Mouse (Mus musculus): ENCODE measurements around the gene Inka1. TPM values are rescaled to one million over a fixed set of nuclear protein-coding genes. Genes with fewer than 3 reads are reported as not detected.

Gene Inka1
- polyA plus RNA-seq (2012; fragmentation: generic; extraction: Trizol), result 1.8 TPM
- long read RNA-seq, experiment 1, partial matches to known transcripts, result 0 of 3 reads
- long read RNA-seq, experiment 1, other reads (novel, unspliced or antisense), result 1 of 3 reads
- long read RNA-seq, experiment 2, partial matches to known transcripts, result 0 of 1 reads
- long read RNA-seq, experiment 2, other reads (novel, unspliced or antisense), result 0 of 1 reads

- Histone ChIP-seq H3K36me3 (ENCODE audit: control insufficient read depth, insufficient read depth) (no peaks in the 10 kb centered on the region), H3K79me2 (ENCODE audit: control insufficient read depth, insufficient read depth) (no peaks in the 10 kb centered on the region), H3K27me3 (ENCODE audit: control insufficient read depth, insufficient read depth, insufficient read length) (no peaks in the 10 kb centered on the region), H3K4me3 (ENCODE audit: insufficient read depth, poor library complexity, severe bottlenecking) (peak within 1 kb of the TSS; percentile 34), H3ac (ENCODE audit: control insufficient read depth, insufficient read length, low read depth) (peak within 1 kb of the TSS; percentile 45), H3K79me3 (ENCODE audit: low read depth) (no peaks in the 10 kb centered on the region)
- TF ChIP-seq MAX (IDR thresholded peaks at IDR 0.05) (peak; percentile 61), MYOG (IDR thresholded peaks at IDR 0.05; ENCODE audit: control insufficient read depth, extremely low read depth, insufficient read length) (no peak), USF1 (IDR thresholded peaks at IDR 0.05; ENCODE audit: low read depth) (no peak)
These were observed at the start of gene Inka1 for GRCm38 (mm10) chr9:107985131-107986119. Gene Inka1 (minus strand): TSS chr9:107985879.

- no peak overlapping the region for H3K4me3 ChIP-seq (ENCODE audit: insufficient read depth, poor library complexity, severe bottlenecking)
- H3K79me2 ChIP-seq (ENCODE audit: control insufficient read depth, insufficient read depth), result no peaks in the 10 kb centered on the region
- H3K27me3 ChIP-seq (ENCODE audit: control insufficient read depth, insufficient read depth, insufficient read length), result no peaks in the 10 kb centered on the region
- no peaks in the 10 kb centered on the region for H3K79me3 ChIP-seq (ENCODE audit: low read depth)
- peaks cover 2% of the 10 kb centered on the region for H3K36me3 ChIP-seq (ENCODE audit: control insufficient read depth, insufficient read depth)
- no peak overlapping the region for H3ac ChIP-seq (ENCODE audit: control insufficient read depth, insufficient read length, low read depth)
- TF ChIP-seq MAX (IDR thresholded peaks at IDR 0.05) (no peak), CTCF (IDR thresholded peaks at IDR 0.05; ENCODE audit: control insufficient read depth, insufficient read depth, insufficient read length) (no peak), MYOG (IDR thresholded peaks at IDR 0.05; ENCODE audit: control insufficient read depth, extremely low read depth, insufficient read length) (no peak), CEBPB (IDR thresholded peaks at IDR 0.05; ENCODE audit: low read depth) (no peak), FOSL1 (IDR thresholded peaks at IDR 0.05; ENCODE audit: insufficient read depth, low read length, poor library complexity, severe bottlenecking) (no peak), MYOD1 (IDR thresholded peaks at IDR 0.05; ENCODE audit: control insufficient read depth, insufficient read length, low read depth) (no peak), USF1 (IDR thresholded peaks at IDR 0.05; ENCODE audit: low read depth) (no peak)
These were observed 46.4 kb upstream of the Inka1 start for GRCm38 (mm10) chr9:108032126-108032525.

DNA sequence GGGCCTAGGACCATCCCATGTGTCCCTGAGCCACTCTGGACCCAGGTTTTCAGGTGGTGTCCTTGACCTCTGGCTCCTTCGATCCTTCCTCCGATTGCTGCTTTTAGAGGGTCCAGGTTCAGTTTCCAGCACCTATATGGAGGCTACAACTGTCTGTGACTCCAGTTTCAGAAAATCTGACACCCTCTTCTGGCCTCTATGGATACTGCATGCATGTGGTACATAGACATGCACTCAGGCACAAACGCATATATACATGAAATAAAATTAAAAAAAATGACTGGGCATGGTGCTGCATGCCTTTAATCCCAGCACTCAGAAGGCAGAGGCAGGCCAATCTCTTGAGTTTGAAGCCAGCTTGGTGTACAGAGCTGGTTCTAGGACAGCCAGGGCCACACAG is 42.2 kb upstream of the Inka1 start:
- no peak overlapping the region for H3K4me3 ChIP-seq (ENCODE audit: insufficient read depth, poor library complexity, severe bottlenecking)
- H3ac ChIP-seq (ENCODE audit: control insufficient read depth, insufficient read length, low read depth), result no peak overlapping the region
- H3K27me3 ChIP-seq (ENCODE audit: control insufficient read depth, insufficient read depth, insufficient read length), result no peaks in the 10 kb centered on the region
- no peak for TF ChIP-seq MAX (IDR thresholded peaks at IDR 0.05)
- TF ChIP-seq USF1 (IDR thresholded peaks at IDR 0.05; ENCODE audit: low read depth), result no peak
- TF ChIP-seq MYOG (IDR thresholded peaks at IDR 0.05; ENCODE audit: control insufficient read depth, extremely low read depth, insufficient read length), result no peak
- no peak for TF ChIP-seq MYOD1 (IDR thresholded peaks at IDR 0.05; ENCODE audit: control insufficient read depth, insufficient read length, low read depth)
- no peak for TF ChIP-seq CEBPB (IDR thresholded peaks at IDR 0.05; ENCODE audit: low read depth)
- TF ChIP-seq FOSL1 (IDR thresholded peaks at IDR 0.05; ENCODE audit: insufficient read depth, low read length, poor library complexity, severe bottlenecking), result no peak
- TF ChIP-seq CTCF (IDR thresholded peaks at IDR 0.05; ENCODE audit: control insufficient read depth, insufficient read depth, insufficient read length), result no peak
- no peaks in the 10 kb centered on the region for H3K79me2 ChIP-seq (ENCODE audit: control insufficient read depth, insufficient read depth)
- H3K36me3 ChIP-seq (ENCODE audit: control insufficient read depth, insufficient read depth), result peaks cover 17% of the 10 kb centered on the region
- no peaks in the 10 kb centered on the region for H3K79me3 ChIP-seq (ENCODE audit: low read depth)

DNA sequence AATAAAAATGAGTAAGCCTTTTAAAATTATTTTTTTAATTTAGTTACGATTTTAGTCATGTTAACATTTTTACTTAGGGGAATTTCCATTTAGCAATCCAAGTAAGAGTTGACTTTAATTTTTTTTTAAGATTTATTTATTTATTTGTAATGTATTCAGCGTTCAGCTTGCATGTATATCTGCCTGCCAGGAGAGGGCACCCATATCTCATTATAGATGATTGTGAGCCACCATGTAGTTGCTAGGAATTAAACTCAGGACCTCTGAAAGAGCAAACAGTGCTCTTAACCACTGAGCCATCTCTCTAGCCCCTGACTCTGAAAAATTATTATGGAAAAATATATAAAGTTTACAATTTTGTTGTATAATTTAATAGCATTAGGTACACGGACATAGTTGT is 40.9 kb upstream of the Inka1 start:
- Histone ChIP-seq H3K36me3 (ENCODE audit: control insufficient read depth, insufficient read depth) (peaks cover 17% of the 10 kb centered on the region), H3K79me3 (ENCODE audit: low read depth) (peaks cover 3% of the 10 kb centered on the region), H3K4me3 (ENCODE audit: insufficient read depth, poor library complexity, severe bottlenecking) (no peak overlapping the region), H3K27me3 (ENCODE audit: control insufficient read depth, insufficient read depth, insufficient read length) (no peaks in the 10 kb centered on the region), H3ac (ENCODE audit: control insufficient read depth, insufficient read length, low read depth) (no peak overlapping the region), H3K79me2 (ENCODE audit: control insufficient read depth, insufficient read depth) (peaks cover 11% of the 10 kb centered on the region)
- no peak for TF ChIP-seq FOSL1 (IDR thresholded peaks at IDR 0.05; ENCODE audit: insufficient read depth, low read length, poor library complexity, severe bottlenecking)
- TF ChIP-seq USF1 (IDR thresholded peaks at IDR 0.05; ENCODE audit: low read depth), result no peak
- no peak for TF ChIP-seq MAX (IDR thresholded peaks at IDR 0.05)
- no peak for TF ChIP-seq MYOD1 (IDR thresholded peaks at IDR 0.05; ENCODE audit: control insufficient read depth, insufficient read length, low read depth)
- TF ChIP-seq MYOG (IDR thresholded peaks at IDR 0.05; ENCODE audit: control insufficient read depth, extremely low read depth, insufficient read length), result no peak
- TF ChIP-seq CEBPB (IDR thresholded peaks at IDR 0.05; ENCODE audit: low read depth), result no peak
- TF ChIP-seq CTCF (IDR thresholded peaks at IDR 0.05; ENCODE audit: control insufficient read depth, insufficient read depth, insufficient read length), result no peak

GRCm38 (mm10) chr9:108023216-108023615 is 37.5 kb upstream of the Inka1 start:
- Histone ChIP-seq H3K79me3 (ENCODE audit: low read depth) (peaks cover 3% of the 10 kb centered on the region), H3K4me3 (ENCODE audit: insufficient read depth, poor library complexity, severe bottlenecking) (no peak overlapping the region), H3K79me2 (ENCODE audit: control insufficient read depth, insufficient read depth) (peaks cover 32% of the 10 kb centered on the region), H3K27me3 (ENCODE audit: control insufficient read depth, insufficient read depth, insufficient read length) (no peaks in the 10 kb centered on the region), H3K36me3 (ENCODE audit: control insufficient read depth, insufficient read depth) (peaks cover 17% of the 10 kb centered on the region), H3ac (ENCODE audit: control insufficient read depth, insufficient read length, low read depth) (no peak overlapping the region)
- no peak for TF ChIP-seq MAX (IDR thresholded peaks at IDR 0.05)
- TF ChIP-seq USF1 (IDR thresholded peaks at IDR 0.05; ENCODE audit: low read depth), result no peak
- no peak for TF ChIP-seq CTCF (IDR thresholded peaks at IDR 0.05; ENCODE audit: control insufficient read depth, insufficient read depth, insufficient read length)
- no peak for TF ChIP-seq FOSL1 (IDR thresholded peaks at IDR 0.05; ENCODE audit: insufficient read depth, low read length, poor library complexity, severe bottlenecking)
- no peak for TF ChIP-seq MYOG (IDR thresholded peaks at IDR 0.05; ENCODE audit: control insufficient read depth, extremely low read depth, insufficient read length)
- no peak for TF ChIP-seq MYOD1 (IDR thresholded peaks at IDR 0.05; ENCODE audit: control insufficient read depth, insufficient read length, low read depth)
- TF ChIP-seq CEBPB (IDR thresholded peaks at IDR 0.05; ENCODE audit: low read depth), result no peak

All from C2C12 (cell line).